Comparison of ENCODE assay signal across 15 mouse cellular contexts in genomic region chr19:46434591-46434990, GRCm38 (mm10). TPM values are rescaled to one million over a fixed set of nuclear protein-coding genes. Genes with fewer than 3 reads are reported as not detected.
A peak's percentile ranks its signal among the peaks of the same experiment; 100 is the strongest.
DNase-seq lines count a peak whose midpoint lies in the region; ATAC-seq and TF ChIP-seq lines count a peak whose summit lies in the region.
"Had no signal": no experiment of that assay in that cellular context is flagged by ENCODE, and none has a peak within 500 bp of the region (broad histone marks: within the 10 kb centered on the region; RNA-seq: fewer than 3 reads in every experiment).

No protein-coding gene starts in this region.

- 0 out of 2 replicates have a peak overlapping the region, but pooled peaks have one; percentile 6 for H3K27ac ChIP-seq in forebrain, embryonic 11.5 days (ENCODE audit: low read depth, low read length)
- no peak overlapping the region for H3K27ac ChIP-seq in forebrain, postnatal 0 days (ENCODE audit: low read depth, low read length)
- H3K27ac ChIP-seq in embryonic facial prominence, embryonic 15.5 days (replicated peaks): peak overlapping the region; percentile 75
- H3K27ac ChIP-seq in midbrain, embryonic 14.5 days (replicated peaks; ENCODE audit: low read depth, low read length): peak overlapping the region; percentile 32; the same call in 1 of the 2 replicates
- H3K27ac ChIP-seq in intestine, postnatal 0 days (ENCODE audit: low read depth, low read length): no peak overlapping the region
- H3K27ac ChIP-seq: limb, embryonic 15.5 days had no signal

- no peak for TF ChIP-seq CTCF in forebrain, postnatal 0 days (IDR thresholded peaks at IDR 0.05; ENCODE audit: low read depth)
- no peak for TF ChIP-seq CTCF in intestine, postnatal 0 days (IDR thresholded peaks at IDR 0.05; ENCODE audit: low read depth)

- WGBS in forebrain, embryonic 11.5 days: 66% methylated on average over 9 of the region's 9 CpGs
- 74% methylated on average over 9 of the region's 9 CpGs for WGBS in forebrain, postnatal 0 days
- 45% methylated on average over 9 of the region's 9 CpGs for WGBS in embryonic facial prominence, embryonic 15.5 days
- WGBS in midbrain, embryonic 14.5 days: 51% methylated on average over 9 of the region's 9 CpGs
- 76% methylated on average over 9 of the region's 9 CpGs for WGBS in intestine, postnatal 0 days

- H3K4me3 ChIP-seq in forebrain, embryonic 11.5 days (ENCODE audit: low read depth, low read length): no peak overlapping the region
- no peak overlapping the region for H3K4me3 ChIP-seq in forebrain, postnatal 0 days (ENCODE audit: low read depth, low read length)
- H3K4me3 ChIP-seq in embryonic facial prominence, embryonic 15.5 days (replicated peaks): no peak overlapping the region
- no peak overlapping the region for H3K4me3 ChIP-seq in midbrain, embryonic 14.5 days (replicated peaks; ENCODE audit: low read depth, low read length)
- no peak overlapping the region for H3K4me3 ChIP-seq in intestine, postnatal 0 days (ENCODE audit: low read depth, low read length)
- H3K4me3 ChIP-seq: heart, embryonic 12.5 days; limb, embryonic 15.5 days had no signal

- H3K27me3 ChIP-seq in forebrain, embryonic 11.5 days (ENCODE audit: control insufficient read depth, insufficient read depth, low read length): no peaks in the 10 kb centered on the region
- H3K27me3 ChIP-seq in forebrain, postnatal 0 days (ENCODE audit: insufficient read depth, low read length): no peaks in the 10 kb centered on the region
- H3K27me3 ChIP-seq in embryonic facial prominence, embryonic 15.5 days: no peaks in the 10 kb centered on the region
- H3K27me3 ChIP-seq in midbrain, embryonic 14.5 days (ENCODE audit: control insufficient read depth, insufficient read depth, low read length): no peaks in the 10 kb centered on the region
- no peaks in the 10 kb centered on the region for H3K27me3 ChIP-seq in intestine, postnatal 0 days (replicated peaks; ENCODE audit: control insufficient read depth, insufficient read depth, low read length)
- H3K27me3 ChIP-seq: heart, embryonic 12.5 days; limb, embryonic 15.5 days had no signal

- peaks cover 2% of the 10 kb centered on the region; the same call in 1 of the 2 replicates for H3K4me1 ChIP-seq in forebrain, embryonic 11.5 days (replicated peaks; ENCODE audit: control insufficient read depth, insufficient read depth, low read length)
- H3K4me1 ChIP-seq in forebrain, postnatal 0 days (ENCODE audit: insufficient read depth): no peaks in the 10 kb centered on the region
- peaks cover 34% of the 10 kb centered on the region for H3K4me1 ChIP-seq in embryonic facial prominence, embryonic 15.5 days
- H3K4me1 ChIP-seq in midbrain, embryonic 14.5 days (ENCODE audit: control insufficient read depth, insufficient read depth, low read length): peaks cover 11% of the 10 kb centered on the region; the same call in 1 of the 2 replicates
- H3K4me1 ChIP-seq in intestine, postnatal 0 days (replicated peaks; ENCODE audit: control insufficient read depth, insufficient read depth, low read length): no peaks in the 10 kb centered on the region

- H3K9me3 ChIP-seq in forebrain, embryonic 11.5 days (ENCODE audit: control insufficient read depth, low read length): no peaks in the 10 kb centered on the region
- H3K9me3 ChIP-seq in forebrain, postnatal 0 days (ENCODE audit: low read length): no peaks in the 10 kb centered on the region
- H3K9me3 ChIP-seq in embryonic facial prominence, embryonic 15.5 days (replicated peaks): no peaks in the 10 kb centered on the region
- H3K9me3 ChIP-seq in midbrain, embryonic 14.5 days (ENCODE audit: control insufficient read depth, low read length): no peaks in the 10 kb centered on the region
- H3K9me3 ChIP-seq in intestine, postnatal 0 days (ENCODE audit: control insufficient read depth): no peaks in the 10 kb centered on the region
- H3K9me3 ChIP-seq: heart, embryonic 12.5 days; limb, embryonic 15.5 days had no signal

- H3K9ac ChIP-seq in forebrain, embryonic 11.5 days (ENCODE audit: low read length): no peak overlapping the region
- no peak overlapping the region for H3K9ac ChIP-seq in forebrain, postnatal 0 days
- no peak overlapping the region for H3K9ac ChIP-seq in embryonic facial prominence, embryonic 15.5 days
- H3K9ac ChIP-seq in midbrain, embryonic 14.5 days (replicated peaks; ENCODE audit: low read length): no peak overlapping the region
- H3K9ac ChIP-seq in intestine, postnatal 0 days (ENCODE audit: low read depth, low read length): no peak overlapping the region
- H3K9ac ChIP-seq: heart, embryonic 12.5 days; limb, embryonic 15.5 days; liver, postnatal 0 days had no signal

- H3K36me3 ChIP-seq in forebrain, embryonic 11.5 days (ENCODE audit: control insufficient read depth, insufficient read depth, low read length): no peaks in the 10 kb centered on the region
- H3K36me3 ChIP-seq in forebrain, postnatal 0 days (ENCODE audit: insufficient read depth): no peaks in the 10 kb centered on the region
- H3K36me3 ChIP-seq in embryonic facial prominence, embryonic 15.5 days: no peaks in the 10 kb centered on the region
- no peaks in the 10 kb centered on the region for H3K36me3 ChIP-seq in midbrain, embryonic 14.5 days (ENCODE audit: control insufficient read depth, insufficient read depth, low read length)
- no peaks in the 10 kb centered on the region for H3K36me3 ChIP-seq in intestine, postnatal 0 days (ENCODE audit: control insufficient read depth, insufficient read depth)
- H3K36me3 ChIP-seq: limb, embryonic 15.5 days had no signal

- no peak for DNase-seq in forebrain, embryonic 11.5 days (ENCODE audit: low spot score)
- no peak for DNase-seq in forebrain, postnatal 0 days
- DNase-seq in NIH3T3 (ENCODE audit: low read depth): peak; percentile 71
- peak; percentile 41 for DNase-seq in midbrain, embryonic 14.5 days
- no peak for DNase-seq in lung, adult 18-20 months
- DNase-seq in kidney, adult 18-20 months: no peak
- DNase-seq: kidney, adult 9 months; layer of hippocampus, postnatal 36 days; liver, postnatal 0 days; lung, postnatal 4 days; thymus, adult 18-20 months had no signal

- no peak overlapping the region for H3K4me2 ChIP-seq in forebrain, embryonic 11.5 days (ENCODE audit: low read depth, low read length, severe bottlenecking)
- no peak overlapping the region for H3K4me2 ChIP-seq in forebrain, postnatal 0 days (ENCODE audit: low read depth)
- no peak overlapping the region for H3K4me2 ChIP-seq in embryonic facial prominence, embryonic 15.5 days (replicated peaks)
- no peak overlapping the region for H3K4me2 ChIP-seq in midbrain, embryonic 14.5 days (ENCODE audit: low read length)
- H3K4me2 ChIP-seq in intestine, postnatal 0 days (replicated peaks; ENCODE audit: low read depth): no peak overlapping the region
- H3K4me2 ChIP-seq: heart, embryonic 12.5 days; limb, embryonic 15.5 days had no signal

- no peak for ATAC-seq in forebrain, embryonic 11.5 days (replicated peaks; ENCODE audit: low FRiP score)
- ATAC-seq in forebrain, postnatal 0 days: no peak
- no peak for ATAC-seq in embryonic facial prominence, embryonic 15.5 days (ENCODE audit: insufficient number of reproducible peaks, low FRiP score, low TSS enrichment, low read depth)
- no peak for ATAC-seq in midbrain, embryonic 14.5 days (ENCODE audit: low FRiP score, low TSS enrichment)
- no peak for ATAC-seq in intestine, postnatal 0 days
- ATAC-seq: liver, postnatal 0 days had no signal

RNA-seq across cellular contexts. Expression of gene Sufu, which starts 37.9 kb away (rescaled TPM):
- polyA plus RNA-seq in forebrain, embryonic 11.5 days (2014; fragmentation: Nextera tagmentation; extraction: Ambion mirVana): 48.3 and 48.6 TPM in 2 replicates
- 9.4 and 13.1 TPM in 2 replicates for total RNA-seq in forebrain, postnatal 0 days (2014; rRNA removed)
- polyA plus RNA-seq in forebrain, postnatal 0 days (2015; fragmentation: Nextera tagmentation; extraction: Ambion mirVana): 12.7 and 17.7 TPM in 2 replicates
- 36.0 and 38.4 TPM in 2 replicates for polyA plus RNA-seq in embryonic facial prominence, embryonic 15.5 days (2015; fragmentation: Nextera tagmentation; extraction: Ambion mirVana)
- polyA plus RNA-seq in midbrain, embryonic 14.5 days (2014; fragmentation: Nextera tagmentation; extraction: Ambion mirVana): 22.0 and 29.1 TPM in 2 replicates
- polyA plus RNA-seq in intestine, postnatal 0 days (2015; fragmentation: Nextera tagmentation; extraction: Ambion mirVana): 9.0 and 9.5 TPM in 2 replicates

RNA-seq across cellular contexts. Expression of gene Actr1a, which starts 39.0 kb away (rescaled TPM):
- polyA plus RNA-seq in forebrain, embryonic 11.5 days (2014; fragmentation: Nextera tagmentation; extraction: Ambion mirVana): 204 and 232 TPM in 2 replicates
- 356 and 372 TPM in 2 replicates for total RNA-seq in forebrain, postnatal 0 days (2014; rRNA removed)
- polyA plus RNA-seq in forebrain, postnatal 0 days (2015; fragmentation: Nextera tagmentation; extraction: Ambion mirVana): 360 and 367 TPM in 2 replicates
- polyA plus RNA-seq in embryonic facial prominence, embryonic 15.5 days (2015; fragmentation: Nextera tagmentation; extraction: Ambion mirVana): 149 and 153 TPM in 2 replicates
- polyA plus RNA-seq in midbrain, embryonic 14.5 days (2014; fragmentation: Nextera tagmentation; extraction: Ambion mirVana): 320 and 379 TPM in 2 replicates
- 100 and 103 TPM in 2 replicates for polyA plus RNA-seq in intestine, postnatal 0 days (2015; fragmentation: Nextera tagmentation; extraction: Ambion mirVana)

Comparison
In these comparisons a context has a peak if more than half of its experiments do, and no peak if none do; other contexts are left out.
1. H3K27ac ChIP-seq: peak in forebrain, embryonic 11.5 days (single experiment), embryonic facial prominence, embryonic 15.5 days (single experiment) and midbrain, embryonic 14.5 days (single experiment); none in forebrain, postnatal 0 days (single experiment) and intestine, postnatal 0 days (single experiment).
2. DNase-seq: peak in NIH3T3 (single experiment) and midbrain, embryonic 14.5 days (single experiment); none in forebrain, embryonic 11.5 days (single experiment), forebrain, postnatal 0 days (single experiment), lung, adult 18-20 months (0 of 2) and kidney, adult 18-20 months (single experiment).